In genomic region chr10:62329846-62330245, GRCm38 (mm10) we compare ENCODE assay signal across 9 mouse cellular contexts. TPM values are rescaled to one million over a fixed set of nuclear protein-coding genes. Genes with fewer than 3 reads are reported as not detected.
DNase-seq lines count a peak whose midpoint lies in the region; ATAC-seq and TF ChIP-seq lines count a peak whose summit lies in the region.
"Had no signal": no experiment of that assay in that cellular context is flagged by ENCODE, and none has a peak within 500 bp of the region (broad histone marks: within the 10 kb centered on the region; RNA-seq: fewer than 3 reads in every experiment).

No protein-coding gene starts in this region.

- H3K9me3 ChIP-seq in heart, postnatal 0 days (replicated peaks; ENCODE audit: control insufficient read depth, low read length), result no peaks in the 10 kb centered on the region
- H3K9me3 ChIP-seq: stomach, embryonic 15.5 days had no signal

- 23% methylated on average over 7 of the region's 7 CpGs for WGBS in heart, postnatal 0 days

- H3K4me2 ChIP-seq in heart, postnatal 0 days (ENCODE audit: low read depth, low read length), result no peak overlapping the region
- H3K4me2 ChIP-seq: stomach, embryonic 15.5 days had no signal

- H3K4me3 ChIP-seq in heart, postnatal 0 days (ENCODE audit: low read depth, low read length), result no peak overlapping the region
- H3K4me3 ChIP-seq: stomach, embryonic 15.5 days had no signal

- H3K27ac ChIP-seq in heart, postnatal 0 days (ENCODE audit: low read depth), result peak overlapping the region; percentile 96
- H3K27ac ChIP-seq: stomach, embryonic 15.5 days had no signal

- H3K9ac ChIP-seq in heart, postnatal 0 days (replicated peaks; ENCODE audit: low read depth, low read length), result peak overlapping the region; percentile 35; the same call in 1 of the 2 replicates
- H3K9ac ChIP-seq: stomach, embryonic 15.5 days had no signal

- H3K36me3 ChIP-seq in heart, postnatal 0 days (replicated peaks; ENCODE audit: control insufficient read depth, insufficient read depth, low read length), result 0 out of 2 replicates have a peak, but pooled peaks cover 3% of the 10 kb centered on the region
- H3K36me3 ChIP-seq: stomach, embryonic 15.5 days had no signal

- peak; percentile 42 for ATAC-seq in heart, postnatal 0 days (ENCODE audit: insufficient read depth, low read depth)

- no peaks in the 10 kb centered on the region for H3K27me3 ChIP-seq in heart, postnatal 0 days (ENCODE audit: control insufficient read depth, insufficient read depth, low read length)
- H3K27me3 ChIP-seq: stomach, embryonic 15.5 days had no signal

- intact Hi-C loops in heart, postnatal 25 days (cut with DNase I), result no loop called here
- intact Hi-C loops in left cerebral cortex, postnatal 14 days (cut with DNase I), result no loop called here

- peaks cover 38% of the 10 kb centered on the region for H3K4me1 ChIP-seq in heart, postnatal 0 days (ENCODE audit: control insufficient read depth, insufficient read depth)

- TF ChIP-seq CTCF in heart, postnatal 0 days (IDR thresholded peaks at IDR 0.05; ENCODE audit: low read depth), result no peak

- DNase-seq in heart, adult 11 months, result peak; percentile 93
- DNase-seq in heart, postnatal 25 days (ENCODE audit: low spot score), result no peak
- DNase-seq in adrenal gland, postnatal 14 days, result peak; percentile 54
- peak; percentile 84 for DNase-seq in heart, postnatal 0 days (ENCODE audit: low spot score)
- DNase-seq in kidney, postnatal 25 days, result peak; percentile 68 to 91
- DNase-seq in left cerebral cortex, postnatal 14 days (ENCODE audit: low spot score in 2 of 2), result no peak
- DNase-seq in Muller cell, postnatal 12 days (ENCODE audit: inconsistent ontology term), result no peak
- no peak for DNase-seq in gastrocnemius, adult 18-20 months (ENCODE audit: low spot score)

- peak; percentile 51; the same call in 1 of the 2 replicates for TF ChIP-seq EP300 in heart, postnatal 0 days (IDR thresholded peaks at IDR 0.05; ENCODE audit: low read depth)

RNA-seq across cellular contexts. Expression of gene Hk1, which starts 49.9 kb away (rescaled TPM):
- 100 to 1,000 TPM; 123 to 142 TPM for total RNA-seq in heart, postnatal 25 days (2021)
- 26.0 and 31.1 TPM in 2 replicates for total RNA-seq in adrenal gland, postnatal 14 days (2021)
- 100.0 and 140 TPM in 2 replicates for total RNA-seq in heart, postnatal 0 days (2014; rRNA removed; ENCODE audit: low replicate concordance)
- polyA plus RNA-seq in heart, postnatal 0 days (2015; fragmentation: Nextera tagmentation; extraction: Ambion mirVana), result 128 and 148 TPM in 2 replicates
- 100 to 1,000 TPM; 321 to 322 TPM for total RNA-seq in left cerebral cortex, postnatal 14 days (2021)
- total RNA-seq in gastrocnemius, adult 18-20 months (2021), result 1 to 10 TPM; 4.7 to 7.2 TPM

Comparison
In these comparisons a context has a peak if more than half of its experiments do, and no peak if none do; other contexts are left out.
1. DNase-seq: peak in heart, adult 11 months (single experiment), adrenal gland, postnatal 14 days (single experiment), heart, postnatal 0 days (single experiment) and kidney, postnatal 25 days (2 of 2); none in heart, postnatal 25 days (single experiment), left cerebral cortex, postnatal 14 days (0 of 2), Muller cell, postnatal 12 days (single experiment) and gastrocnemius, adult 18-20 months (single experiment).